Mouse (Mus musculus): Measurements from ENCODE around the gene 2010111I01Rik. TPM values are rescaled to one million over a fixed set of nuclear protein-coding genes. Genes with fewer than 3 reads are reported as not detected.

Gene 2010111I01Rik
- polyA plus RNA-seq, 2 experiments = 10.7 to 13.6 TPM

DNA sequence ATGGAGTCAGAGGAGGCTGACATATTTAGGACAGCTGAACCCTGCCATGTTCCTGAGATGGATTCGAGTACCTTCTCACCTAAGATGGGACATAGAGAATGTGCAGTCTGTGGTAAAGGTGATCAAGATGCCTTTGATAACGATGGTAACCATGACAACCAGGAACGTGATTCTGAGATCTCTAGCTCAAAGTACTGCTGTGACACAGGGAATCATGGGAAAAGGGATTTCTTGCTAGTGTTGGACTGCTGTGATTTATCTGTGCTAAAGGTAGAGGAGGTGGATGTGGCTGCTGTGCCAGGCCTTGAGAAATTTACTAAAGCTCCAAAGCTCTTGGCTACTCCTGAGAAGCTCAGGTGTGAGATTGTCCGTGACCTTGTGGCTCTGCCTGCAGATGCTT lies 50.7 kb downstream of the 2010111I01Rik start:
- Histone ChIP-seq H3K9ac (replicated peaks) (no peak overlapping the region), H3K4me2 (ENCODE audit: low read depth) (no peak overlapping the region), H3K9me3 (ENCODE audit: control insufficient read depth, low read length) (no peaks in the 10 kb centered on the region), H3K4me3 (ENCODE audit: insufficient read depth in 1 of 2, low read depth in 2 of 2, low read length in 2 of 2) (no peak overlapping the region), H3K4me1 (replicated peaks; ENCODE audit: control insufficient read depth in 2 of 2, insufficient read depth in 2 of 2, low read length in 1 of 2) (no peaks in the 10 kb centered on the region), H3K27me3 (ENCODE audit: control insufficient read depth, insufficient read depth, low read length) (no peaks in the 10 kb centered on the region), H3K27ac (no peak overlapping the region), H3K36me3 (replicated peaks; ENCODE audit: control insufficient read depth, insufficient read depth, low read depth) (no peaks in the 10 kb centered on the region)
- no peak for DNase-seq (ENCODE audit: low read depth in 3 of 3, low spot score in 3 of 3)
- no peak for TF ChIP-seq CTCF (IDR thresholded peaks at IDR 0.05; ENCODE audit: low read depth)
- no peak for TF ChIP-seq EP300 (IDR thresholded peaks at IDR 0.05; ENCODE audit: low read depth)
- no peak for ATAC-seq (ENCODE audit: insufficient read depth)
- WGBS (ENCODE audit: insufficient replicate concordance) = 63% methylated on average over 4 of the region's 4 CpGs

DNA sequence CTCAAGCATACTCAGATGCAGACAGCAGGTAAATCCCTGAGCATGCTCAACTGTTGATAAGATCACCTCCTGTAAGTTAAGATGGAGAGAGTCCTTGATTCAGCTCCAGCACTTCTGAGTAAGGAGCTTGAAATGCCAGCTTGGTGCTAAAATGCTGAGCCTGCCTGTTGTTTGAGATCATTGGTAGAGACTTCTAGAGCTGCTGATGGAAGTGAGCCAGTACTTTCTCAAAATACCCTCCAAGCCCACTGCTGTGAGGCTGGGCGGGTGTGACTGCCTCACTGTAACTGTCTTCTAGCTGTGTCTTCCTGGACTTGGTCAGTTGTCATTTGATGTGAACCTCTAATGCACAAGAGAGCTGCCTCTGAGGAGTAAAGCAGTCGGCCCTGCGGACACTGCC lies 51.4 kb downstream of the 2010111I01Rik start:
- H3K4me1 ChIP-seq (replicated peaks; ENCODE audit: control insufficient read depth in 2 of 2, insufficient read depth in 2 of 2, low read length in 1 of 2) = no peaks in the 10 kb centered on the region
- H3K36me3 ChIP-seq (replicated peaks; ENCODE audit: control insufficient read depth, insufficient read depth, low read depth) = no peaks in the 10 kb centered on the region
- no peak for DNase-seq (ENCODE audit: low read depth in 3 of 3, low spot score in 3 of 3)
- H3K27ac ChIP-seq = no peak overlapping the region
- no peak overlapping the region for H3K4me2 ChIP-seq (ENCODE audit: low read depth)
- H3K4me3 ChIP-seq (ENCODE audit: insufficient read depth in 1 of 2, low read depth in 2 of 2, low read length in 2 of 2) = no peak overlapping the region
- no peaks in the 10 kb centered on the region for H3K9me3 ChIP-seq (ENCODE audit: control insufficient read depth, low read length)
- WGBS (ENCODE audit: insufficient replicate concordance) = 65% methylated on average over 3 of the region's 3 CpGs
- no peak overlapping the region for H3K9ac ChIP-seq (replicated peaks)
- ATAC-seq (ENCODE audit: insufficient read depth) = no peak
- no peaks in the 10 kb centered on the region for H3K27me3 ChIP-seq (ENCODE audit: control insufficient read depth, insufficient read depth, low read length)
- TF ChIP-seq CTCF (IDR thresholded peaks at IDR 0.05; ENCODE audit: low read depth) (no peak), EP300 (IDR thresholded peaks at IDR 0.05; ENCODE audit: low read depth) (no peak)

DNA sequence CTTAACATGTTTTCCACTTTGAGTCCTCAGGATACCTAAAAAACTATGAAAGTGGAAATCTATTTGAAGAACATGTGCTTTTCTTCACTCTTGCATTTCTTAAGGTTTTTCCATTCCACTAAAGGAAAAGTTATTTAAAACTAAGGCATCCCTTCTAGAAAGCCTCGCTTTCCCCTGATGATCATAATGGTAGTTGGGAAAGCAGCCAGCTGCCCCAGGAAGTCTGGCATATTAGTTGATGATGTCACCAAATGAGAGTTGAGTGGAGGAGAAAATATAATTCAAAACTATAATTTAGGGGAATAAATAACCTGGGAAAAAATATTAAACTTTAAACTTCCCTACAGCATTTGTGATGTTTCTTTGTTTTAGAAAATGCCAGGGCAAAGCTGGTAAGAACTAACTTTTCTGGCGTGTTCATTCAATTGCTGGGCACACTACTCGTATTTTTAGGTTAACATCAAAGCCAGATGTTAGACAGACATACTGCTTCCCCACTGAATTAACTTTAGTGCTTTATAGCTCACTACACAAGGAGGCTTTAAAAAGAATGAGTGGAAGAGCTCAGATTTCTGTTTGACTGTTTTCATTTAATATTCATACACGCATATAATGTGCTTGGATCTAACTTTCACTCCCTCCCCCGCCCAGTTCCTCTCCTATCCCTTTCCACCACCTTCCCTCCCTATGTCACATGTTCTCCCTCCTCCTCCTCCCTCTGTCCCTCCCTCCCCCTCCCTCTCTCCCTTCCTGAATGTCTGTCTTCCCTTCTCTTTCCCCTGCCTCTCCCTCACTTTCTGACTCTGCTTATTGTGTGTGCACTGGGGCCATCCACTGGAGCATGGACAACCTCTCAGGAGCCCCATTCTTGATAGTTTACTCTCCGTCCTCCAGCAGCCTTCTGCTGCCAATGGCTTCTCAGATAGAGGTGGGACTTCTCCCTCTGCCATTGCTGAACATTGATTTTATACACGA lies 58.8 kb downstream of the 2010111I01Rik start:
- no peak for ATAC-seq (ENCODE audit: insufficient read depth)
- H3K9ac ChIP-seq (replicated peaks) = no peak overlapping the region

DNA sequence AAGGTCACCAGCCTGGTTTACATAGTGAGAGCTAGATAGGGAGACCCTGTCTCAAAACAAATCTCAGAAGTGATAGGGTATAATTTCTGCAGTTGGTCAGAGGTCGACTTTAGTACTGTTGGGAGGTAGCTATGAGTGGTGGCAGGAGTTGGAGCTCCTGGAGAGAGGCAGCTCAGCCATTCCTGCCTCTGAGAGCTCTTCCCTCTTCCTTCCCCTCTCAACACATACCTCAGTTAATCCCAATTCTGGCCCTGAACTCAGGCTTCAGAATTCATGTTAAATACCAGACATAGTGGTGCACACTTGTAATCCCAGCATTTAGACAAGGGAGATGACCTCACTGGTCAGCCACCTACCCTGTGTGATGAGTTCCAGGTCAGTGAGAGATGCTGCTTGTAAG lies 65.3 kb downstream of the 2010111I01Rik start:
- TF ChIP-seq EP300 (IDR thresholded peaks at IDR 0.05; ENCODE audit: low read depth) (no peak), CTCF (IDR thresholded peaks at IDR 0.05; ENCODE audit: low read depth) (no peak)
- no peak overlapping the region for H3K4me3 ChIP-seq (ENCODE audit: insufficient read depth in 1 of 2, low read depth in 2 of 2, low read length in 2 of 2)
- no peak overlapping the region for H3K4me2 ChIP-seq (ENCODE audit: low read depth)
- no peak for ATAC-seq (ENCODE audit: insufficient read depth)
- whole genome bisulfite sequencing (ENCODE audit: insufficient replicate concordance) = 30% methylated on average over 1 of the region's 1 CpGs
- H3K9ac ChIP-seq (replicated peaks) = no peak overlapping the region
- DNase-seq (ENCODE audit: low read depth in 3 of 3, low spot score in 3 of 3) = no peak
- H3K27me3 ChIP-seq (ENCODE audit: control insufficient read depth, insufficient read depth, low read length) = no peaks in the 10 kb centered on the region
- H3K36me3 ChIP-seq (replicated peaks; ENCODE audit: control insufficient read depth, insufficient read depth, low read depth) = no peaks in the 10 kb centered on the region
- H3K4me1 ChIP-seq (replicated peaks; ENCODE audit: control insufficient read depth in 2 of 2, insufficient read depth in 2 of 2, low read length in 1 of 2) = 0 out of 4 replicates have a peak, but pooled peaks cover 0 to 4% of the 10 kb centered on the region in 2 experiments
- H3K9me3 ChIP-seq (ENCODE audit: control insufficient read depth, low read length) = no peaks in the 10 kb centered on the region
- H3K27ac ChIP-seq = no peak overlapping the region

More for the DNA sequence above, 58.8 kb downstream of the 2010111I01Rik start:
- Histone ChIP-seq H3K4me2 (ENCODE audit: low read depth) (no peak overlapping the region), H3K4me1 (replicated peaks; ENCODE audit: control insufficient read depth in 2 of 2, insufficient read depth in 2 of 2, low read length in 1 of 2) (0 out of 4 replicates have a peak, but pooled peaks cover 0 to 1% of the 10 kb centered on the region in 2 experiments), H3K27ac (no peak overlapping the region), H3K27me3 (ENCODE audit: control insufficient read depth, insufficient read depth, low read length) (no peaks in the 10 kb centered on the region), H3K4me3 (ENCODE audit: insufficient read depth in 1 of 2, low read depth in 2 of 2, low read length in 2 of 2) (no peak overlapping the region), H3K9me3 (ENCODE audit: control insufficient read depth, low read length) (no peaks in the 10 kb centered on the region), H3K36me3 (replicated peaks; ENCODE audit: control insufficient read depth, insufficient read depth, low read depth) (no peaks in the 10 kb centered on the region)
- DNase-seq (ENCODE audit: low read depth in 3 of 3, low spot score in 3 of 3) = no peak
- 57% methylated on average over 7 of the region's 7 CpGs for WGBS (ENCODE audit: insufficient replicate concordance)
- TF ChIP-seq CTCF (IDR thresholded peaks at IDR 0.05; ENCODE audit: low read depth) (no peak), EP300 (IDR thresholded peaks at IDR 0.05; ENCODE audit: low read depth) (no peak)

DNA sequence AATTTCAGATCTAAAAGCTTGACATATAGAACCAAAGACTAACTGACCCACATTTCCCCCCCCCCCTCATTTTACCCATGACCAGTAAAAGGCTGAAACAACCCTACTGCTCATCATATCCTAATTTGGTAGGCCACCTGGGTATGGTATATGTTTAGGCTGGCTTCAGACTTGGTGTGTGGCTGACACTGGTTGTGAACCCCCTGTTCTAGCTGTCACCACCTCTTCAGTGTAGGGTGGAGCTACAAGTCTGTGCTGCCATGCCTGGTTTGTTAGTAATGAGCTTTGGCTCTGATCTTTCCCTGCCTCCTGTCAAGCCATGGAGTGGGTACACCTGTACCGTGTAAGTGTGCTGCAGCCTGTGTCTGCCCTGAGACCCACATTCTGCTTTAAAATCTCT lies 66.6 kb downstream of the 2010111I01Rik start:
- Histone ChIP-seq H3K9ac (replicated peaks) (no peak overlapping the region), H3K9me3 (ENCODE audit: control insufficient read depth, low read length) (no peaks in the 10 kb centered on the region), H3K4me2 (ENCODE audit: low read depth) (no peak overlapping the region), H3K27me3 (ENCODE audit: control insufficient read depth, insufficient read depth, low read length) (no peaks in the 10 kb centered on the region), H3K27ac (no peak overlapping the region), H3K36me3 (replicated peaks; ENCODE audit: control insufficient read depth, insufficient read depth, low read depth) (no peaks in the 10 kb centered on the region), H3K4me3 (ENCODE audit: insufficient read depth in 1 of 2, low read depth in 2 of 2, low read length in 2 of 2) (no peak overlapping the region), H3K4me1 (replicated peaks; ENCODE audit: control insufficient read depth in 2 of 2, insufficient read depth in 2 of 2, low read length in 1 of 2) (0 out of 4 replicates have a peak, but pooled peaks cover 0 to 4% of the 10 kb centered on the region in 2 experiments)
- DNase-seq (ENCODE audit: low read depth in 3 of 3, low spot score in 3 of 3) (no peak), ATAC-seq (ENCODE audit: insufficient read depth) (no peak)
- 44% methylated on average over 1 of the region's 1 CpGs for WGBS (ENCODE audit: insufficient replicate concordance)
- TF ChIP-seq EP300 (IDR thresholded peaks at IDR 0.05; ENCODE audit: low read depth) (no peak), CTCF (IDR thresholded peaks at IDR 0.05; ENCODE audit: low read depth) (no peak)

Measured in liver, embryonic 14.5 days (tissue).